In genomic region chr4:34615303-34615702, GRCm38 (mm10) we compare ENCODE assay signal across 1 mouse cellular context.
TF ChIP-seq lines count a peak whose summit lies in the region.

No protein-coding gene starts in this region.

TF ChIP-seq in MEL, 35 proteins besides CTCF, POLR2A, EP300 and RAD21 (continued from another document):
- TF ChIP-seq MAX (IDR thresholded peaks at IDR 0.05; ENCODE audit: low read length): no peak
- no peak for TF ChIP-seq TCF12 (IDR thresholded peaks at IDR 0.05; ENCODE audit: low read depth, low read length)
- no peak for TF ChIP-seq KAT2A (conservative IDR thresholded peaks at IDR 0.05; ENCODE audit: low read depth, low read length)
- no peak for TF ChIP-seq MEF2A (IDR thresholded peaks at IDR 0.05; ENCODE audit: extremely low read depth, insufficient replicate concordance, low read depth, low read length, poor library complexity, severe bottlenecking)
- no peak for TF ChIP-seq MXI1 (IDR thresholded peaks at IDR 0.05; ENCODE audit: low read depth, low read length)
- no peak for TF ChIP-seq ELF1 (IDR thresholded peaks at IDR 0.05; ENCODE audit: low read depth, low read length)
- TF ChIP-seq NELFE (IDR thresholded peaks at IDR 0.05; ENCODE audit: low read depth, low read length): no peak
- TF ChIP-seq USF1 (IDR thresholded peaks at IDR 0.05; ENCODE audit: low read depth, low read length): no peak
- TF ChIP-seq RCOR1 (IDR thresholded peaks at IDR 0.05; ENCODE audit: low read depth, low read length): no peak
- no peak for TF ChIP-seq SIN3A (IDR thresholded peaks at IDR 0.05; ENCODE audit: low read length)
- TF ChIP-seq POLR2AphosphoS2 (IDR thresholded peaks at IDR 0.05; ENCODE audit: low read length): no peak
- TF ChIP-seq ZNF384 (IDR thresholded peaks at IDR 0.05; ENCODE audit: low read depth, low read length): no peak
- no peak for TF ChIP-seq MYC (IDR thresholded peaks at IDR 0.05; ENCODE audit: low read depth, low read length)
- TF ChIP-seq TBP (IDR thresholded peaks at IDR 0.05; ENCODE audit: low read depth, low read length): no peak
- TF ChIP-seq CHD1 (IDR thresholded peaks at IDR 0.05; ENCODE audit: low read depth, low read length): no peak
- TF ChIP-seq SMC3 (IDR thresholded peaks at IDR 0.05; ENCODE audit: low read depth, low read length): no peak
- TF ChIP-seq MAZ (IDR thresholded peaks at IDR 0.05; ENCODE audit: low read depth, low read length): no peak
